Mouse (Mus musculus): ENCODE data around the gene Blvrb. TPM values are rescaled to one million over a fixed set of nuclear protein-coding genes. Genes with fewer than 3 reads are reported as not detected.

The Blvrb gene
- total and polyA plus RNA-seq, 2 experiments from 2014 or later = 33.3 to 59.7 TPM

DNA sequence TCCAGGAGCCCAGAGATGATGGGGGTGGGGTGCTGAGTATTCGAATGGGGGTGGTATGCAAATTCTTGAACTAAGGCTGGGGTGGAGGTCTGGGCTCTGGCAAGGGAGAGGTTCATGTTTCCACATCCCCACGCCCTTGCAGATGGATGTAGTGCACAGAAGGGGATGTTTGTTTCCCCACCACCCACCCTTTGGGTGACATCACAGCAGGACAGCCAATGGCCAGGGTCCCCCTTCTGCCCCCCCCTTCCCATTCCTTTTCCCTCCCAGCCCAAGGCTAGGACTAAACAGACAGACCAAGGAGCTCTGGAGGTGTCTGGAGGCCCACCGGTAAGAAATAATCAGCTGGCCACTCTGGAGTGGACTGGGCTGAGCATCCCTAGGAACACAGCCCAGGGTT lies 51.3 kb downstream of the Blvrb start, which contains the start of gene Prx:
TSS of gene Prx (plus strand) at position 289 of the 400 bp plus-strand sequence.
- ATAC-seq (ENCODE audit: insufficient read depth, low read depth) (no peak), DNase-seq (ENCODE audit: low spot score) (no peak)
- no peaks in the 10 kb centered on the region for H3K9me3 ChIP-seq (replicated peaks; ENCODE audit: control insufficient read depth, low read length)
- H3K27ac ChIP-seq (ENCODE audit: low read depth) = no peak within 1 kb of the TSS
- no peaks in the 10 kb centered on the region for H3K36me3 ChIP-seq (replicated peaks; ENCODE audit: control insufficient read depth, insufficient read depth, low read length)
- WGBS = 45% methylated on average over 3 of the region's 3 CpGs
- no peak within 1 kb of the TSS for H3K4me2 ChIP-seq (ENCODE audit: low read depth, low read length)
- no peaks in the 10 kb centered on the region for H3K27me3 ChIP-seq (ENCODE audit: control insufficient read depth, insufficient read depth, low read length)
- no peak for TF ChIP-seq CTCF (IDR thresholded peaks at IDR 0.05; ENCODE audit: low read depth)
- no peak within 1 kb of the TSS for H3K4me3 ChIP-seq (ENCODE audit: low read depth, low read length)
- H3K4me1 ChIP-seq (ENCODE audit: control insufficient read depth, insufficient read depth) = 0 out of 2 replicates have a peak, but pooled peaks cover 7% of the 10 kb centered on the region
- no peak within 1 kb of the TSS for H3K9ac ChIP-seq (replicated peaks; ENCODE audit: low read depth, low read length)

DNA sequence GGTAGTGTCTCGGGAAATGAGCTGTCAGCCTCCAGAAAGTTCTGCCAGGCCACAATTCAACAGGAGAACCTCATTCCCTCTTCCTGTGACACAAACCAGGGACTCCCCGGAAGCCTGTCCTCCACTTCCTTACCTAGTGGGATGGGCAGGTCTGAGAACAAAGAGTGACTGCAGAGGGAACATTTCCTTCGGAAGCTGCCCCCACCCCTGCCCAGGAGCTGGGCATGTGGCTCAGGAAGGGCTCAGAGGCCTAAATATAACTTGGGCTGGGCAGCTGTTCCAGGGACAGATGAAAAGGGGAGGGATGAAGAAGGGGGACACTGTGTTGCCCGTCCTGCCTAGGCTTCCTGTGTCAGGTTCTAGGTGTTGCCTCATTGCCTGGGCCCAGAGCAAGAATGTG lies 53.8 kb downstream of the Blvrb start:
- peak; percentile 65 for DNase-seq (ENCODE audit: low spot score)
- Histone ChIP-seq H3K36me3 (replicated peaks; ENCODE audit: control insufficient read depth, insufficient read depth, low read length) (no peaks in the 10 kb centered on the region), H3K4me2 (ENCODE audit: low read depth, low read length) (no peak overlapping the region), H3K27ac (ENCODE audit: low read depth) (peak overlapping the region; percentile 40), H3K27me3 (ENCODE audit: control insufficient read depth, insufficient read depth, low read length) (no peaks in the 10 kb centered on the region), H3K4me3 (ENCODE audit: low read depth, low read length) (no peak overlapping the region), H3K9ac (replicated peaks; ENCODE audit: low read depth, low read length) (no peak overlapping the region), H3K9me3 (replicated peaks; ENCODE audit: control insufficient read depth, low read length) (no peaks in the 10 kb centered on the region), H3K4me1 (ENCODE audit: control insufficient read depth, insufficient read depth) (peaks cover 14% of the 10 kb centered on the region)
- peak; percentile 67 for ATAC-seq (ENCODE audit: insufficient read depth, low read depth)
- TF ChIP-seq CTCF (IDR thresholded peaks at IDR 0.05; ENCODE audit: low read depth) = no peak
- TF ChIP-seq EP300 (IDR thresholded peaks at IDR 0.05; ENCODE audit: low read depth) = peak; percentile 44; the same call in 1 of the 2 replicates
- 24% methylated on average over 4 of the region's 4 CpGs for WGBS

DNA sequence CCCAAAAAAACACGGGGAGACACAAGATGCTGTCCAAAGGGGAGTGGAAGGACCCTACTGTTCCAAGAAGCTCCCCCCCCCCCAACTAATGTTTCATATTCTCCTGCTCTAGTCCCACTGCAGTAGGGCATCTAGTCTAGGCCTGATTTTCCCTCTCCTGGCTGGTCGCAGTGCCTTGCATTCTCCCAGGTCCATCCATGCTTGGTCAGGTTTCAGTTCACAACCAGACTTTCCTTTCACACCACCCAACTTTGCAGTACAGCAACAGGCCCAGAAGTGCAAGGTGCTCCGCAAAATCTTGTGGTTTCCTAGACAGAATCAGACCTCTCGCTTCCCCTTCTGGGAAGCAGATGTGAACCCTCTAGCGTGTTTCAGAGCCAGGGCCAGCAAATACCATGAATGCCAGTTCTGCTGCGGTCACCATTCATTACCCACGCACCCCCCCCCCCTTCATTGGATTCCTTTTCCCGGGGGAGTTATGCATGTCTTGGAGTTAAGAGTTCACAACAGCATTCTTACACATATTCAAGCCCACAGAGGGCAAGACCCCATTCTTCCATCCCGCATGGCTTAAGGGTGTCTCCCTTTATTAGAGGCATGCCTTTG lies 59.1 kb downstream of the Blvrb start:
- H3K4me2 ChIP-seq (ENCODE audit: low read depth, low read length) = peak overlapping the region; percentile 83
- H3K27ac ChIP-seq (ENCODE audit: low read depth) = peak overlapping the region; percentile 97
- H3K27me3 ChIP-seq (ENCODE audit: control insufficient read depth, insufficient read depth, low read length) = no peaks in the 10 kb centered on the region
- H3K36me3 ChIP-seq (replicated peaks; ENCODE audit: control insufficient read depth, insufficient read depth, low read length) = no peaks in the 10 kb centered on the region
- ATAC-seq (ENCODE audit: insufficient read depth, low read depth) (no peak), DNase-seq (ENCODE audit: low spot score) (peak; percentile 37)
- peaks cover 14% of the 10 kb centered on the region for H3K4me1 ChIP-seq (ENCODE audit: control insufficient read depth, insufficient read depth)
- 27% methylated on average over 9 of the region's 9 CpGs for WGBS
- H3K9me3 ChIP-seq (replicated peaks; ENCODE audit: control insufficient read depth, low read length) = no peaks in the 10 kb centered on the region
- peak overlapping the region; percentile 67 for H3K4me3 ChIP-seq (ENCODE audit: low read depth, low read length)
- H3K9ac ChIP-seq (replicated peaks; ENCODE audit: low read depth, low read length) = peak overlapping the region; percentile 60; the same call in 1 of the 2 replicates
- TF ChIP-seq EP300 (IDR thresholded peaks at IDR 0.05; ENCODE audit: low read depth) (no peak), CTCF (IDR thresholded peaks at IDR 0.05; ENCODE audit: low read depth) (no peak)

DNA sequence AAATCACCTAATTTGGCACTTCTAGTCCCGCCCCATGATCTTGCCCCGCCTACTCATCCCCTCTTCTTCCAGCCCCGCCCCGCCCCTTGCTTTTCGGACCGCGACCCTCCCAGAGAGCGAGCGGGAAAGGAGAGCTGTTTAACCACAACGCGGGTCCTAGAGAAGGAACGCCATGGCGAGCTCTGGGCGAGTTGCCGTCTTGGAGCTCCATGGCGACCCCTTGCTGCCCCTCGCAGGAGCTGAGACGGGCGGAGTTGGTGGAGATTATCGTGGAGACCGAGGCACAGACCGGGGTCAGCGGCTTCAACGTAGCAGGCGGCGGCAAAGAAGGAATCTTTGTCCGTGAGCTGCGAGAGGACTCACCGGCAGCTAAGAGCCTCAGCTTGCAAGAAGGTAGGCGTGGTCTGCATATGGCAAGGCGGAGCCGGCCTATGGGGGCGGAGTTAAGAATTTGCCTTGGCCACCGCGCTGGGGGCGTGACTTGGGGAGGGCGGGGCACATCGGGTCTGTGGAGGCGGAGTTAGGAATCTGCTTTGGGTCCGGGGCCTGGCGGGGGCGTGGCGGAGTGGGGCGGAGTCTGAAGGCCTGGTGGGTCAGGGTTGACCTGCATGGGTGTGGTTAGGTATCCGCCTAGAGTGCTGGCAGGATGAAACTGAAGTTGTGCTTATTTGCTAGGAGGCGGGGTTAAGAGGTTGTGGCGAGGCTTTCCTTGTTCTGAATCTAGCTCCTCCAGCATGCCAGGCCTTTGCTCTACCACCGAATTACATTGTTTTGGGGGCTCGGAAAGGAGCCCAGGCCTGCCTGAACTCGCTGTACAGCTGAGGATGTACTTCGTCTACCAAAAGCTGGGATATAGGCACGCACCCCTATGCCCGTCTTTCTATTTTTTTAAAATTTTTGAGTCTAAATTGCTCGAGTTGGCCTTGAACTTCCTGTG lies 60.2 kb downstream of the Blvrb start:
- peaks cover 14% of the 10 kb centered on the region for H3K4me1 ChIP-seq (ENCODE audit: control insufficient read depth, insufficient read depth)
- no peaks in the 10 kb centered on the region for H3K27me3 ChIP-seq (ENCODE audit: control insufficient read depth, insufficient read depth, low read length)
- DNase-seq (ENCODE audit: low spot score) (peak; percentile 96), ATAC-seq (ENCODE audit: insufficient read depth, low read depth) (peak; percentile 92)
- TF ChIP-seq CTCF (IDR thresholded peaks at IDR 0.05; ENCODE audit: low read depth) = peak; percentile 26; the same call in 1 of the 2 replicates
- TF ChIP-seq EP300 (IDR thresholded peaks at IDR 0.05; ENCODE audit: low read depth) = no peak
- H3K36me3 ChIP-seq (replicated peaks; ENCODE audit: control insufficient read depth, insufficient read depth, low read length) = no peaks in the 10 kb centered on the region
- peak overlapping the region; percentile 97 for H3K27ac ChIP-seq (ENCODE audit: low read depth)
- WGBS = under 1% methylated on average over 54 of the region's 54 CpGs
- H3K4me3 ChIP-seq (ENCODE audit: low read depth, low read length) = peak overlapping the region; percentile 67
- H3K9me3 ChIP-seq (replicated peaks; ENCODE audit: control insufficient read depth, low read length) = no peaks in the 10 kb centered on the region
- H3K9ac ChIP-seq (replicated peaks; ENCODE audit: low read depth, low read length) = peak overlapping the region; percentile 60
- H3K4me2 ChIP-seq (ENCODE audit: low read depth, low read length) = peak overlapping the region; percentile 83

DNA sequence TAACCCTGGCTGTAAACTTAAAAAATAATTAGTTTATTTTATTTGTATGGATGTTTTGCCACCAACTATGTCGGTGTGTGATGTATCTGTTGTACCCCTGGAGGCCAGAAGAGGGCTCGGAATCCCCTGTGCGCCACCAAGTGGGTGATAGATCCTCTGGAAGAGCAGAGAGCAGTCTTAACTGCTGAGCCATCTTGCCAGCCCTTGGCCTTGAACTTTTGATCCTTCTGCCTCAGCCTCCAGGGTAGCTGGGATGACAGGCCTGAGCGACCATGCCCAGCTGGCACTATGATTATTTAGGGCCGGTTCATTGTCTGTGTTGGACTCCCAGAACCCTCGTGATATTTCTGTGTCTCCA lies 60.8 kb downstream of the Blvrb start:
- H3K9me3 ChIP-seq (replicated peaks; ENCODE audit: control insufficient read depth, low read length) = no peaks in the 10 kb centered on the region
- peak overlapping the region; percentile 67 for H3K4me3 ChIP-seq (ENCODE audit: low read depth, low read length)
- H3K4me2 ChIP-seq (ENCODE audit: low read depth, low read length) = peak overlapping the region; percentile 83
- peak overlapping the region; percentile 97 for H3K27ac ChIP-seq (ENCODE audit: low read depth)
- peaks cover 14% of the 10 kb centered on the region for H3K4me1 ChIP-seq (ENCODE audit: control insufficient read depth, insufficient read depth)
- no peak for TF ChIP-seq EP300 (IDR thresholded peaks at IDR 0.05; ENCODE audit: low read depth)
- peak; percentile 80 for TF ChIP-seq CTCF (IDR thresholded peaks at IDR 0.05; ENCODE audit: low read depth)
- H3K36me3 ChIP-seq (replicated peaks; ENCODE audit: control insufficient read depth, insufficient read depth, low read length) = no peaks in the 10 kb centered on the region
- ATAC-seq (ENCODE audit: insufficient read depth, low read depth) (peak; percentile 74), DNase-seq (ENCODE audit: low spot score) (peak; percentile 69)
- H3K27me3 ChIP-seq (ENCODE audit: control insufficient read depth, insufficient read depth, low read length) = no peaks in the 10 kb centered on the region
- 17% methylated on average over 6 of the region's 6 CpGs for WGBS
- no peak overlapping the region for H3K9ac ChIP-seq (replicated peaks; ENCODE audit: low read depth, low read length)
